Mouse (Mus musculus) lung, postnatal 0 days (tissue): ENCODE data around the gene Axl.

Source experiments
- CTCF ChIP-seq: IDR thresholded peaks from 2 replicates; pipeline ENCODE4 v1.5.1; 2016; ENCODE audit warnings: antibody characterized with exemption, mild to moderate bottlenecking
- EP300 ChIP-seq: IDR thresholded peaks from 2 replicates; pipeline ENCODE4 v1.6.1; 2016; ENCODE audit warnings: antibody characterized with exemption, mild to moderate bottlenecking, control low read depth

DNA sequence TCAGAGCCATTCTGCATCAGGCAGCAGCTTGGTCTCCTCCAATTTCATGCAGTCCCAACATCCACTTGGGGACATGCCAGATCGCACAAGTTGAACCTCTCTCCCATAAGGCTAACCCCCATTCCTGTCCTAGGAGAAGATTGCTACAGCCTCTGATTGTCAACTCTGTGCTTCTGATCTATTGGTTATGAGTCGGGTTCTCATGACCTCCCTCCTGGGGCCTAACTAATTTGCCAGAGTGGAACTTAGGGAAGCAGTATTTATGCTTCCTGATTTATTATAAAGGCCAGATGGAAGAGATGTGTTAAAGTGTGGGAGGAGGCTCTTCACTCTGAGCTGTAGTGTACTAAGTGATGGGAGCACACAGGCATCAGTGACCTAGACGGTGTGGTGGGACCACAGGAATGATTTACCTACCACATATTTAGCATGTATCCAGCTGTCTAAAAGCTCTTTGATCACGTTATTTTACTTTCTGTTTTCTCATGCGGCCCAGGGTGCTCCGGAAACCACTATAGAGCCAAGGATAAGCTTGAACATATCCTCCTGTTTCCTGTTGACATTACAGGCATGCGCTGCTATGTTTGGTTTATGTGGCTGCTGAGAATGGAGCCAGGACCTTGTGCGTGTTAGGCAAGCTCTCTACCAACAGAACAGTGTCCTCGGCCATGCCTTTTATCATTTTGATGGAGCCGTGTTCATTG is 46.8 kb upstream of the Axl start:
- TF ChIP-seq EP300 (peak; percentile 76), CTCF (no peak)
